Mouse (Mus musculus) neural tube, embryonic 11.5 days (tissue): ENCODE results near the gene Lsm14b. TPM values are rescaled to one million over a fixed set of nuclear protein-coding genes. Genes with fewer than 3 reads are reported as not detected.

Experiments
- ATAC-seq: fragments of 200-750 bp; cut with Nextera tagmentation; 2 replicates; pipeline ENCODE4 v1.8.0; 2017; ENCODE audit warnings: moderate number of reproducible peaks, mild to moderate bottlenecking, moderate TSS enrichment, moderate library complexity; ENCODE audit not compliant: insufficient read depth, low FRiP score, low TSS enrichment
- DNase-seq: peaks from one replicate; pipeline ENCODE4 v3.0.0-alpha.2; 2015; ENCODE audit warnings: low spot score
- H3K27ac ChIP-seq: fragments of 300-500 bp; sonication (generic); 2 replicates; pipeline ENCODE4 v1.5.1; 2014; ENCODE audit warnings: low read depth, mild to moderate bottlenecking, low read length
- H3K27me3 ChIP-seq: fragments of 300-500 bp; sonication (generic); 2 replicates; pipeline ENCODE4 v1.6.1; 2014; ENCODE audit warnings: mild to moderate bottlenecking, low read length, mixed read lengths; ENCODE audit not compliant: control insufficient read depth, insufficient read depth
- H3K36me3 ChIP-seq: fragments of 300-500 bp; sonication (generic); 2 replicates; pipeline ENCODE4 v1.6.1; 2014; ENCODE audit warnings: mild to moderate bottlenecking, low read length, moderate library complexity, mixed read lengths; ENCODE audit not compliant: control insufficient read depth, insufficient read depth
- H3K4me1 ChIP-seq: fragments of 300-500 bp; sonication (generic); 2 replicates; pipeline ENCODE4 v1.6.1; 2014; ENCODE audit warnings: low read length, mixed read lengths; ENCODE audit not compliant: control insufficient read depth, insufficient read depth
- H3K4me2 ChIP-seq: fragments of 300-500 bp; sonication (generic); 2 replicates; pipeline ENCODE4 v1.6.1; 2014; ENCODE audit warnings: low read depth, mild to moderate bottlenecking, moderate library complexity
- H3K4me3 ChIP-seq: fragments of 300-500 bp; sonication (generic); 2 replicates; pipeline ENCODE4 v1.5.1; 2014; ENCODE audit warnings: low read depth, low read length
- H3K9ac ChIP-seq: fragments of 300-500 bp; sonication (generic); 2 replicates; pipeline ENCODE4 v1.6.1; 2014; ENCODE audit warnings: mild to moderate bottlenecking, low read length
- H3K9me3 ChIP-seq: fragments of 300-500 bp; sonication (generic); 2 replicates; pipeline ENCODE4 v1.6.1; 2016; ENCODE audit warnings: low read length; ENCODE audit not compliant: control insufficient read depth
- WGBS: fragments of 180-500 bp; shearing (Covaris S2); extraction: QIAGEN DNeasy Blood & Tissue Kit; methylation state at CpG from one replicate; pipeline ENCODE4 v1.1.7; 2014; 5-methylcytosine and 5-hydroxymethylcytosine counted together
- polyA plus RNA-seq: library from polyadenylated mRNA; unstranded; fragments of >200 nt; fragmentation: Nextera tagmentation; extraction: Ambion mirVana; gene quantifications from 2 replicates; pipeline ENCODE4 v1.2.1, GENCODE M21; 2014

Gene Lsm14b
- polyA plus RNA-seq, 1 experiment from 2014 or later = 10.1 TPM

DNA sequence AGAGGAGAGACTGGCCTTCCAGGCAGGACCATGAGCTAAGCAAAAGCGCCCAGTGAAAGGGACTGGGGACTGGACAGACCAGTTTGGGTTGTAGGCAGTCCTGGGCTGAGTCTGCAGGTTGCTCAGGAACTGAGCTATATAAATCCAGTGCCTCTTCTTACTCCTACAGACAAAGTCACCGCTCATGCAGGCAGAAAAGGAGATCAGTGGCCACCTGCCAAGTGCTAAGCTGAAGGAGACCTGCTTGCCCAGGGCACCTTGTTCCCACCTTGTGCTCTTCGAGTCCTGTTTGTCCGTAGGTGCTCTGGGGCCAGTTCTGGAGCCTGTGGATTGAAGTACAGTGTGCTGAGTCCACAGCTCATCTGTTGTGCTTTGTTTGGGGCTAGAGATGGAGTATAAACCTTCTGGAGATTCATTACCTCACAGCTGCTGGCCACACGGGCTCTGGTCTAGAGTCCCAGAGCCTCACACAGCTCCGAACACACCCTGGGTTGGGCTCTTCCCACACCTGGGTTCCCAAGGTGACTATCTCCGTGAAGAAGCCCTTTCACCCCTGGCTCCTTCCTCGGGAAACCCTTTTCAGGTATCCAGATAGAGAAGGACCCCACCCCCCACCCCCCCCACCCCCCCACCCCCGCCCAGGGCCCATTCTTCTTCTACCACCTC, 18.3 kb upstream of the Lsm14b start:
- 62% methylated on average over 8 of the region's 9 CpGs for WGBS
- DNase-seq (no peak), ATAC-seq (no peak)
- Histone ChIP-seq H3K4me2 (no peak overlapping the region), H3K27ac (no peak overlapping the region), H3K36me3 (no peaks in the 10 kb centered on the region), H3K27me3 (no peaks in the 10 kb centered on the region), H3K4me3 (no peak overlapping the region), H3K9ac (no peak overlapping the region), H3K9me3 (no peaks in the 10 kb centered on the region), H3K4me1 (no peaks in the 10 kb centered on the region)

- 89% methylated on average over 7 of the region's 7 CpGs for WGBS
- ATAC-seq (no peak), DNase-seq (no peak)
- Histone ChIP-seq H3K27me3 (no peaks in the 10 kb centered on the region), H3K36me3 (no peaks in the 10 kb centered on the region), H3K4me1 (no peaks in the 10 kb centered on the region), H3K9ac (no peak overlapping the region), H3K4me3 (no peak overlapping the region), H3K4me2 (no peak overlapping the region), H3K9me3 (no peaks in the 10 kb centered on the region), H3K27ac (no peak overlapping the region)
Measured at GRCm38 (mm10) chr2:180010686-180011085, 14.1 kb upstream of the Lsm14b start.

- no peak overlapping the region for H3K27ac ChIP-seq
- H3K36me3 ChIP-seq = no peaks in the 10 kb centered on the region
- no peak for DNase-seq
- H3K9me3 ChIP-seq = no peaks in the 10 kb centered on the region
- H3K27me3 ChIP-seq = no peaks in the 10 kb centered on the region
- H3K9ac ChIP-seq = no peak overlapping the region
- ATAC-seq = no peak
- no peak overlapping the region for H3K4me3 ChIP-seq
- H3K4me2 ChIP-seq = no peak overlapping the region
- WGBS = 84% methylated on average over 6 of the region's 6 CpGs
- H3K4me1 ChIP-seq = no peaks in the 10 kb centered on the region
Measured at GRCm38 (mm10) chr2:180011370-180011769, 13.4 kb upstream of the Lsm14b start.

DNA sequence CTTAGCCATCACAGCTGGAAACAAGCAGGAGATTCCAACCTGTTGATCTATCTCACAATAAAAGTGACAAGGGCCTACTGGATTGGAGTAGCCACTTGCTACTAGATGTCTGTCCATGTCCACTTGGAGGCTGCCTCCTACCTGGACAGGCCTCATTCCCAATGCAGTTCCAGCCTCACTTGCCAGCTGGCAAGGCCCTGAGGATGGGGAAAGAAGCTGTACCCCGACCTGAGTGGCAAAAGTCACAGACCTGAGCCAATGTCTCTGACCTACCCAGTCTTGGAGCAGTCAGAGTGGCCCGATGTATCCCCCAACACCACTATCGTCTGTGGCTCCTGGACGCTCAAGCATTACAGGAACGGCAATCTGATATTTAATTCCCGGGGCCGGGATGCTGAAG, 11.1 kb upstream of the Lsm14b start:
- DNase-seq (no peak), ATAC-seq (no peak)
- H3K4me1 ChIP-seq = no peaks in the 10 kb centered on the region
- no peak overlapping the region for H3K27ac ChIP-seq
- no peaks in the 10 kb centered on the region for H3K27me3 ChIP-seq
- 87% methylated on average over 7 of the region's 7 CpGs for WGBS
- no peak overlapping the region for H3K9ac ChIP-seq
- H3K4me3 ChIP-seq = no peak overlapping the region
- no peaks in the 10 kb centered on the region for H3K9me3 ChIP-seq
- no peaks in the 10 kb centered on the region for H3K36me3 ChIP-seq
- H3K4me2 ChIP-seq = no peak overlapping the region

DNA sequence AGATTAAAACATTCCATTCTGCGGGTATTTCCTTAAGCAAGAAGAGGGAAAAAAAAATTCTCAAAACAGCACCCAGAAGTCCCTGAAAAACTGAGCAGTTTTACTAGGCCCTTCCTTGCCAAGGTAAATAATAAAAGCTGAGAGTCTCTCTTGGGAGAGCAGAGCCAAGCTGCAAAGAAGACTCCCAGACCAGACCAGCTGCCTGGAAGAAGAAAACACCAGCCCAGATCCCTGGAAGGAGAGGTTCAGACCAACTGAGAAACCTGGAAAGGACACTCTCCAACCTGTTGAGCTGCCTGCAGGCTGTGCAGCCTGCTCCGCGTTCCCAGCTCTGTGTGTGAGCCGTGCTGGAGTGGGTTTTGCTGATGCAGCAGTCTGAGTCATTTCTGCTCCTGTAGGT, 7.2 kb upstream of the Lsm14b start:
- Histone ChIP-seq H3K4me1 (no peaks in the 10 kb centered on the region), H3K36me3 (no peaks in the 10 kb centered on the region), H3K9me3 (no peaks in the 10 kb centered on the region), H3K4me3 (no peak overlapping the region), H3K9ac (no peak overlapping the region), H3K4me2 (no peak overlapping the region), H3K27ac (no peak overlapping the region), H3K27me3 (no peaks in the 10 kb centered on the region; the same call in 1 of the 2 replicates)
- DNase-seq (no peak), ATAC-seq (no peak)
- WGBS = 84% methylated on average over 4 of the region's 4 CpGs

GRCm38 (mm10) chr2:180018573-180018972, 6.2 kb upstream of the Lsm14b start:
- Histone ChIP-seq H3K27me3 (peaks cover 4% of the 10 kb centered on the region), H3K9ac (no peak overlapping the region), H3K9me3 (no peaks in the 10 kb centered on the region), H3K4me2 (no peak overlapping the region), H3K36me3 (no peaks in the 10 kb centered on the region), H3K4me3 (no peak overlapping the region), H3K4me1 (no peaks in the 10 kb centered on the region), H3K27ac (no peak overlapping the region)
- ATAC-seq (no peak), DNase-seq (no peak)
- WGBS = 73% methylated on average over 9 of the region's 9 CpGs

GRCm38 (mm10) chr2:180020091-180020661, 4.6 kb upstream of the Lsm14b start:
- Histone ChIP-seq H3K36me3 (no peaks in the 10 kb centered on the region), H3K27me3 (peaks cover 6% of the 10 kb centered on the region), H3K27ac (no peak overlapping the region), H3K9ac (no peak overlapping the region), H3K9me3 (no peaks in the 10 kb centered on the region), H3K4me2 (no peak overlapping the region), H3K4me3 (no peak overlapping the region), H3K4me1 (no peaks in the 10 kb centered on the region)
- WGBS = 82% methylated on average over 7 of the region's 7 CpGs
- ATAC-seq (no peak), DNase-seq (no peak)

DNA sequence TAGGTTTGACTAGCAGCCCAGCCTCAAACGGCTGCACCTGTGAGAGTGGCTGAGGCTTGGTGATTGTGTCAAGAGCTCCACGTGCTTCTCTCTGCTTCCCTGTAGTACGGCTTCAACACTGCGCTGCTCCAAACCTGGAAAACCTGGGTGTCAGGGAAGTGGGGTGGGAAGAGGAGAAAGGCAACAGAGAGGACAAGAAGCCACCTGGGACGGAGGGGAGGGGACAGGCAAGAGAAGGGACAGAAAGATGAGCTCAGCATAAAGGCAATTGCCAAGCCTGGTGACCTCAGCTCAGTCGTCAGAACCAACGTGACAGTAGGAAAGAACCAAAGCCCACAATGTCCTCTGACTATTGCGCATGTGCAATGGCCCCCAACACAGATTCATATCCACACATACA, 3.9 kb upstream of the Lsm14b start:
- WGBS = 86% methylated on average over 8 of the region's 8 CpGs
- Histone ChIP-seq H3K9ac (no peak overlapping the region), H3K36me3 (no peaks in the 10 kb centered on the region), H3K4me3 (no peak overlapping the region), H3K27me3 (peaks cover 6% of the 10 kb centered on the region), H3K9me3 (no peaks in the 10 kb centered on the region), H3K4me2 (no peak overlapping the region), H3K27ac (no peak overlapping the region), H3K4me1 (no peaks in the 10 kb centered on the region)
- DNase-seq (no peak), ATAC-seq (no peak)

- H3K27me3 ChIP-seq = peaks cover 6% of the 10 kb centered on the region
- H3K36me3 ChIP-seq = no peaks in the 10 kb centered on the region
- DNase-seq (no peak), ATAC-seq (no peak)
- no peaks in the 10 kb centered on the region for H3K9me3 ChIP-seq
- no peak overlapping the region for H3K4me3 ChIP-seq
- H3K9ac ChIP-seq = no peak overlapping the region
- no peak overlapping the region for H3K4me2 ChIP-seq
- peaks cover 16% of the 10 kb centered on the region for H3K4me1 ChIP-seq
- WGBS = 59% methylated on average over 6 of the region's 6 CpGs
- H3K27ac ChIP-seq = no peak overlapping the region
Measured at GRCm38 (mm10) chr2:180022751-180023150, 2.0 kb upstream of the Lsm14b start.
